Mouse (Mus musculus): ENCODE measurements at regions not wholly inside any gene's neighbourhood (a gene's known extent, or its start where the extent isn't known, plus 50 kb on each side); places are given as distances from the start of the nearest gene placed in this dataset.

DNA sequence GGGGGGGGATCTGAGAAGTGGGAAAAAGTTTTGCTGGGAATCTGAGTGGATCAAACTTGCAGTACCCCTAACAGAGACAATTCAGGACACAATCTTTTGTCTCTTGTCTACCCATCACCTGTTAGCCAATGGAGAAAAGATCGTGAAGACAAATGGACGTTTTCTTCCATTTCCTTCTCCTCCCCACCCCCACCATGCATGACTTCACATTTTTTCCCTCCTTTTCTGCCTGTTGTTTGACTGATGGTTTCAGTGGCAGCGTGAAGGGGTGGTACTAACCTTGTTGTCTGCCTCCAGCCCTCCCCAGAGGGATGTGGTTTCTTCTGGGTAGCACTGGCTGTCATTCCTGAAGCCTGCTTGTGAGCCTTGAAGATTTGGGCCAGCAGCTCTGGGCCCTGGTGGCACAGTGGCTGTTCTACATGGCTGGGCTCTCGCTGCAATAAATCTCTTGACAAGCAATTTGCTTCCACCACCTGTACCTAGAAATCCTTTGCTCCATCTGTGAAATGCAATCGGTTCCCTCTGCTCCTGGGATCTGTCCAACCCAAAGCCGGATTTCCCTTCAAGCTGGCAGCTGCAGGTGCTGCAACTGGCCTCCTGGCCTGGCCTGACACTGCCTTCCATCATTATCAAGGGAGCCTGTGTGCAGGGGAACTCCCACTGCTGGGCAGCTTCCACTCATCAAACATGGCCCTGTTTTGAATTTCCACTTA, 69.8 kb upstream of the Sash1 start:
- H3K36me3 ChIP-seq (ENCODE audit: control insufficient read depth, insufficient read depth, low read length, poor library complexity, severe bottlenecking), result no peaks in the 10 kb centered on the region
- no peaks in the 10 kb centered on the region for H3K4me1 ChIP-seq (ENCODE audit: control insufficient read depth, insufficient read depth, low read length)
- no peaks in the 10 kb centered on the region for H3K27me3 ChIP-seq (ENCODE audit: control insufficient read depth, insufficient read depth, low read length, poor library complexity, severe bottlenecking)
- no peak overlapping the region for H3K27ac ChIP-seq (ENCODE audit: insufficient read depth, low read length)
- no peak overlapping the region for H3K9ac ChIP-seq (ENCODE audit: low read depth, poor library complexity, severe bottlenecking)
- H3K4me3 ChIP-seq (ENCODE audit: low read depth, low read length), result no peak overlapping the region
- TF ChIP-seq CTCF (IDR thresholded peaks at IDR 0.05; ENCODE audit: low read depth, low read length) (no peak), EP300 (IDR thresholded peaks at IDR 0.05; ENCODE audit: insufficient read depth, low read depth, low read length) (no peak), POLR2A (IDR thresholded peaks at IDR 0.05; ENCODE audit: insufficient read depth, low read length) (no peak)
- H3K9me3 ChIP-seq (replicated peaks; ENCODE audit: control insufficient read depth, insufficient read depth, low read length, poor library complexity, severe bottlenecking), result no peaks in the 10 kb centered on the region

DNA sequence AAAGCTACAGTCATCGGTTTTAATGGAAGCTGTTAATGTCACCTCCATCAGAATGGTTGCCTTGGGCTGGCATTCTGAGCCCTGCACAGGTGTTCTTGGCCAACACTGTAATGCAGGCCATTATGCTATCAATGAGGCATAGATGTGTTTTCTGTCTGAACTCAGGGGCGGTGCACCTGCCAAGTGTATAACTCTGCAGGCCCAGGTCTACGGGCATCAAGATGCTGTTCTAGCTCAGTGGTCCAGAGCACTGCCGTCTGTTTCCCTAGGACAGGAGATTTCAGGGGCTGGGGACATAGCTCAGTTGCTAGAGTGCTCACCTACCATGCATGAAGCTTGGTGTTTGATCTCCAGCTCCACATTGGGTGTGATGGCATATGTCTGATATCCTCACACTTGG, 68.1 kb upstream of the Sash1 start:
- Histone ChIP-seq H3K9me3 (replicated peaks; ENCODE audit: control insufficient read depth, insufficient read depth, low read length, poor library complexity, severe bottlenecking) (no peaks in the 10 kb centered on the region), H3K27me3 (ENCODE audit: control insufficient read depth, insufficient read depth, low read length, poor library complexity, severe bottlenecking) (no peaks in the 10 kb centered on the region)

DNA sequence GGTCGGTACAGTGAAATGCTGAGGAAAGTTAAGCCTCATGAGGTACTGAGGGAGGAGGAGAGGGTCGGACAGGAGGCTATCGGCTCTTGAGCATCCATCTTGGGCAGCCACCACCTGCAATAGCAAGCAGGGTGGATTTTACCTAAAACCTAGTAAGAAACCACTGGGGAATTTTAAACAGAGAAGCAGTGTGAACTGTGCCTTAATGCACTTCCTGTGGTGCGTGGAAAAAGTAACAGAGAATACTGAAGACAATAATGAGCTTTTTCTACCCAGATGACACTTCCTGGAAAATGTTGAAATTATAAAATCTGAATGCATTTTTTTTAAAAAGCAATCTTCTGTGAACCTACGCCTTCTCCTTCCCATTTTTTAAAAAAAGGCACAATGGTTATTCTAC, 67.1 kb upstream of the Sash1 start:
- no peak overlapping the region for H3K9ac ChIP-seq (ENCODE audit: low read depth, poor library complexity, severe bottlenecking)
- H3K27me3 ChIP-seq (ENCODE audit: control insufficient read depth, insufficient read depth, low read length, poor library complexity, severe bottlenecking), result no peaks in the 10 kb centered on the region
- no peak for TF ChIP-seq EP300 (IDR thresholded peaks at IDR 0.05; ENCODE audit: insufficient read depth, low read depth, low read length)
- no peaks in the 10 kb centered on the region for H3K36me3 ChIP-seq (ENCODE audit: control insufficient read depth, insufficient read depth, low read length, poor library complexity, severe bottlenecking)
- H3K27ac ChIP-seq (ENCODE audit: insufficient read depth, low read length), result no peak overlapping the region
- H3K4me1 ChIP-seq (ENCODE audit: control insufficient read depth, insufficient read depth, low read length), result no peaks in the 10 kb centered on the region
- H3K9me3 ChIP-seq (replicated peaks; ENCODE audit: control insufficient read depth, insufficient read depth, low read length, poor library complexity, severe bottlenecking), result no peaks in the 10 kb centered on the region
- H3K4me3 ChIP-seq (ENCODE audit: low read depth, low read length), result no peak overlapping the region

More for the DNA sequence above, 68.1 kb upstream of the Sash1 start:
- H3K4me1 ChIP-seq (ENCODE audit: control insufficient read depth, insufficient read depth, low read length), result no peaks in the 10 kb centered on the region
- no peak overlapping the region for H3K9ac ChIP-seq (ENCODE audit: low read depth, poor library complexity, severe bottlenecking)
- no peaks in the 10 kb centered on the region for H3K36me3 ChIP-seq (ENCODE audit: control insufficient read depth, insufficient read depth, low read length, poor library complexity, severe bottlenecking)
- no peak overlapping the region for H3K4me3 ChIP-seq (ENCODE audit: low read depth, low read length)
- H3K27ac ChIP-seq (ENCODE audit: insufficient read depth, low read length), result no peak overlapping the region
- TF ChIP-seq CTCF (IDR thresholded peaks at IDR 0.05; ENCODE audit: low read depth, low read length), result no peak
- TF ChIP-seq POLR2A (IDR thresholded peaks at IDR 0.05; ENCODE audit: insufficient read depth, low read length), result no peak
- no peak for TF ChIP-seq EP300 (IDR thresholded peaks at IDR 0.05; ENCODE audit: insufficient read depth, low read depth, low read length)

DNA sequence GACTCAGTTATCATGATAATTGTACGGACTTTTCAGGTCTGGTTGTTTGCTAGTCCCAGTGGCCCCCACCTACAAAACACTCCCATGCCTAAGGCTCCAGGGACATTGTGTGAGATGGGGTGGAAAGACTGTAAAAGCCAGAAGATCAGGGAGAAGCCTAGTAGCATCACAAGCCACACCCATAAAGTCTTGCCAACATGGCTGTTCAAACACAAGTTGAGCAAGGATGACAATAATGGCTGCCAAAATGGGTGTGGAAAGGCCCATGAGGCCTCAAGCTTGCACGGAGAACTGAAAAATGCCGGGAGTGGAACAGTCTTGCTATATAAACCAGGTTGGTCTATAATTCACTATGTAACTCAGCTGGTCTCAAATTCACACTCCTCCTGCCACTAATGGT, 66.1 kb upstream of the Sash1 start:
- Histone ChIP-seq H3K27me3 (ENCODE audit: control insufficient read depth, insufficient read depth, low read length, poor library complexity, severe bottlenecking) (no peaks in the 10 kb centered on the region), H3K4me1 (ENCODE audit: control insufficient read depth, insufficient read depth, low read length) (no peaks in the 10 kb centered on the region), H3K9me3 (replicated peaks; ENCODE audit: control insufficient read depth, insufficient read depth, low read length, poor library complexity, severe bottlenecking) (no peaks in the 10 kb centered on the region), H3K27ac (ENCODE audit: insufficient read depth, low read length) (no peak overlapping the region), H3K9ac (ENCODE audit: low read depth, poor library complexity, severe bottlenecking) (no peak overlapping the region), H3K36me3 (ENCODE audit: control insufficient read depth, insufficient read depth, low read length, poor library complexity, severe bottlenecking) (no peaks in the 10 kb centered on the region), H3K4me3 (ENCODE audit: low read depth, low read length) (no peak overlapping the region)
- no peak for TF ChIP-seq CTCF (IDR thresholded peaks at IDR 0.05; ENCODE audit: low read depth, low read length)
- TF ChIP-seq EP300 (IDR thresholded peaks at IDR 0.05; ENCODE audit: insufficient read depth, low read depth, low read length), result no peak
- no peak for TF ChIP-seq POLR2A (IDR thresholded peaks at IDR 0.05; ENCODE audit: insufficient read depth, low read length)

DNA sequence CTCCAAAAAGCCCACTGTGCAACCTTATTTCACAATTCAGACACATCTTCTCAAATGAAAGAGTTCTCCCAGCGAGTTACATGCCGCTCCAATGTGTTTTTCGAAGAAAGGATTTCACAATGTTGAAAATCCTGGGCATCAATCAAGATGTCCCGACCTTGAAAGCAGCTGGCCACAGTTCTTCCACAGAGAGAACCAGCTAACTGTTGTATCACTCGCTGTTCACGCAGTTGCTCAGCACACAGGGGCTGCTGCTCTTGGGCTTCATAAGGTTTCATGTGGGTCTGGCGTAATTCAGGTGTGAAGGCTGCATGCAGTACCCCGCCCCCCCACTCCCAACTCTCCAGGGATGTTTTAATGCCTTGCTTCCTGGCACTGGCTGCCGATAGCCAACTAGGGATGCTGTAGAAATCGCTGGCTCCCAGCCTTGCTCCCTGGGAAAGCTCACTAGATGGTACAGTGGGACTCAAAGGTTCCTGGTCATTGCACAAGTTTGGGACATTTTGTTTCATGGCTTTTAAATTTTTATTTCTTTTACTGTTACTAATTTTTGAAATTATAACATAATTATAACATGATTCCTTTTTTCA, 65.5 kb upstream of the Sash1 start:
- no peaks in the 10 kb centered on the region for H3K9me3 ChIP-seq (replicated peaks; ENCODE audit: control insufficient read depth, insufficient read depth, low read length, poor library complexity, severe bottlenecking)
- H3K4me3 ChIP-seq (ENCODE audit: low read depth, low read length), result no peak overlapping the region
- H3K27ac ChIP-seq (ENCODE audit: insufficient read depth, low read length), result no peak overlapping the region
- H3K36me3 ChIP-seq (ENCODE audit: control insufficient read depth, insufficient read depth, low read length, poor library complexity, severe bottlenecking), result no peaks in the 10 kb centered on the region
- no peak for TF ChIP-seq CTCF (IDR thresholded peaks at IDR 0.05; ENCODE audit: low read depth, low read length)
- no peak for TF ChIP-seq EP300 (IDR thresholded peaks at IDR 0.05; ENCODE audit: insufficient read depth, low read depth, low read length)
- TF ChIP-seq POLR2A (IDR thresholded peaks at IDR 0.05; ENCODE audit: insufficient read depth, low read length), result no peak
- H3K9ac ChIP-seq (ENCODE audit: low read depth, poor library complexity, severe bottlenecking), result no peak overlapping the region
- H3K27me3 ChIP-seq (ENCODE audit: control insufficient read depth, insufficient read depth, low read length, poor library complexity, severe bottlenecking), result no peaks in the 10 kb centered on the region
- no peaks in the 10 kb centered on the region for H3K4me1 ChIP-seq (ENCODE audit: control insufficient read depth, insufficient read depth, low read length)

DNA sequence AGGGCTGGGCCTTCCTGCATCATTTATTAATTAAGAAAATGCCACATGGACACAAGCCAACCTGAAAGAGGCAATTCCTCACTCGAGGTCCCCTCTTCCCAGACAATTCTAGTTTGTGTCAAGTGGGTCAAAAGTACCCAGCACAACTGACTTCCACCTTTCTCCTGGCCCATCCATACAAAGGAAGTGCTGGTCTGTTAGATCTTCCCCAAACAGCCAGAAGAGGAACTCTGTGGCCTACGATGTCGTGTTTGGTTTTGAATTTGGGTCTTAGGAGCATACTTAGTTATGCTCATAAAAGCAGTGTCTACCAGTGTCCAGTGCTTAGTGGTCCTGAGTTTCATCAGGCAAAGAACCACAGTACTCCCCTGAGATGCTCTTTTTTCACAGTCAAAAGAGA, 62.4 kb upstream of the Sash1 start:
- H3K9ac ChIP-seq (ENCODE audit: low read depth, poor library complexity, severe bottlenecking), result no peak overlapping the region
- no peak for TF ChIP-seq POLR2A (IDR thresholded peaks at IDR 0.05; ENCODE audit: insufficient read depth, low read length)
- TF ChIP-seq CTCF (IDR thresholded peaks at IDR 0.05; ENCODE audit: low read depth, low read length), result no peak
- TF ChIP-seq EP300 (IDR thresholded peaks at IDR 0.05; ENCODE audit: insufficient read depth, low read depth, low read length), result no peak
- H3K9me3 ChIP-seq (replicated peaks; ENCODE audit: control insufficient read depth, insufficient read depth, low read length, poor library complexity, severe bottlenecking), result no peaks in the 10 kb centered on the region
- H3K27me3 ChIP-seq (ENCODE audit: control insufficient read depth, insufficient read depth, low read length, poor library complexity, severe bottlenecking), result no peaks in the 10 kb centered on the region; the same call in 1 of the 2 replicates
- no peaks in the 10 kb centered on the region for H3K36me3 ChIP-seq (ENCODE audit: control insufficient read depth, insufficient read depth, low read length, poor library complexity, severe bottlenecking)
- H3K4me1 ChIP-seq (ENCODE audit: control insufficient read depth, insufficient read depth, low read length), result no peaks in the 10 kb centered on the region
- no peak overlapping the region for H3K27ac ChIP-seq (ENCODE audit: insufficient read depth, low read length)
- H3K4me3 ChIP-seq (ENCODE audit: low read depth, low read length), result no peak overlapping the region

Data from ES-Bruce4 (cell line).